Mouse (Mus musculus) embryo, embryonic 10.5 days (tissue): ENCODE data around the gene Clec4g.
"Not testable (repeated sequence)": the region's sequence is repeated elsewhere in the genome, so short reads cannot be mapped to it uniquely, and the experiment has no call there.

Experiments
- DNase-seq: peaks from one replicate; pipeline ENCODE4 v3.0.0-alpha.2; 2015; ENCODE audit warnings: low spot score

Gene Clec4g

GRCm38 (mm10) chr8:3720551-3720950 is at the start of gene Clec4g:
Gene Clec4g (minus strand): TSS chr8:3720651.
- no peak for DNase-seq

DNA sequence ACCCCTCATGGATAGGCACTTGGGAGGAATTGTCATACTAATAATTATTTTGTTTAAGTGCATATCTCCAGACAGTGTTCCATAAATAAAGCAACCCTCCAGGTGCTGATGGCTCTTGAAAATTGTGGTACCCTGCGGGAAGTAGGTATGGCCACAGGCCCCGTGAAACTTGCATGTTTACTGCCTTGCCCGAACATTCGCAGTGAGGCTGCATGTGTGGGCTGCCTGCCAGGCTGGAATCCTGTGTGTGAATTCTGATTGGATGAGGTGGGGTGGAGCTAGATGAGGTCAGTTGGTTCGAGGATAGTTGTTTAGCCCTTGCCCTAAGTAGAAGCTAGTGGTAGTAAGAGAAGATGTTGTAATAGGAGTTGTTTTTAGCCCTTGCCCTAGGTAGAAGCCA is 48.2 kb upstream of the Clec4g start:
- DNase-seq, result not testable (repeated sequence)

DNA sequence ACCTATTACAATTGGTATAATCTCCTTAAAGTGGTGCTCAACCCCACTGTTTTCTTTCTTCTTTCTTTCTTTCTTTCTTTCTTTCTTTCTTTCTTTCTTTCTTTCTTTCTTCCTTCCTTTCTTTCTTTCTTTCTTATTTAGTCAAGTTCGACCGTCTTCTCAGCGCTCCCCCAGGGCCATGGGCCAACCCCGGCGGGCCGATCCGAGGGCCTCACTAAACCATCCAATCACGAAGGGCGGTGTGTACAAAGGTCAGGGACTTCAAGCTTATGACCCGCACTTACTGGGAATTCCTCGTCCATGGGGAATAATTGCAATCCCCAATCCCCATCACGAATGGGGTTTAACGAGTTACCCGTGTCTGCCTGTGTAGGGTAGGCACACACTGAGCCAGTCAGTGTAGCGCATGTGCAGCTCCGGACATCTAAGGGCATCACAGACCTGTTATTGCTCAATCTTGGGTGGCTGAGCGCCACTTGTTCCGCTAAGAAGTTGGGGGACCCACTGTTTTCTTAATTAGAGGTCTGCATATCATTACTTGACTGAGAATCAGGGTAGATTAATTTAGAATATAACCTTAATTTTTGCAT is 33.9 kb upstream of the Clec4g start:
- DNase-seq, result peak; percentile 100

GRCm38 (mm10) chr8:3748761-3749160 is 28.3 kb upstream of the Clec4g start, which contains the start of gene Cd209a:
Gene Cd209a (minus strand): TSS chr8:3748984.
- DNase-seq, result no peak

GRCm38 (mm10) chr8:3736947-3737346 is 16.5 kb upstream of the Clec4g start:
- no peak for DNase-seq

GRCm38 (mm10) chr8:3735599-3735998 is 15.1 kb upstream of the Clec4g start:
- DNase-seq, result no peak

DNA sequence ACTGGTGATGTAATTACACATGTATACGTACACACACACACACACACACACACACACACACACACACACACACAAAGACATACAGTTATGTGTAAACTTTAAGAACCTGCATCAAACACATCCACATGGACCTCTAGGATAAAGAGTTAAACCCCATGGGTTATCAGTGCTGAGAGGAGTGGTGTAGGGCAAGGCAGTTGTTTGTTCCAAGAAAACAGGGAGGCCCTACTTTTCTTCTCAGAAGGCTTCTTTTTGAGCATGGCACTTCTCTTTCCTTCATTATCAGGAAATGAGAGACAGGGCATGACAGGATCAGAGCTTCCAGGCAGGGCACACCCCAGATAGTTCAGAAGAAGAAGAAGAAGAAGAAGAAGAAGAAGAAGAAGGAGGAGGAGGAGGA is 13.6 kb upstream of the Clec4g start:
- no peak for DNase-seq

DNA sequence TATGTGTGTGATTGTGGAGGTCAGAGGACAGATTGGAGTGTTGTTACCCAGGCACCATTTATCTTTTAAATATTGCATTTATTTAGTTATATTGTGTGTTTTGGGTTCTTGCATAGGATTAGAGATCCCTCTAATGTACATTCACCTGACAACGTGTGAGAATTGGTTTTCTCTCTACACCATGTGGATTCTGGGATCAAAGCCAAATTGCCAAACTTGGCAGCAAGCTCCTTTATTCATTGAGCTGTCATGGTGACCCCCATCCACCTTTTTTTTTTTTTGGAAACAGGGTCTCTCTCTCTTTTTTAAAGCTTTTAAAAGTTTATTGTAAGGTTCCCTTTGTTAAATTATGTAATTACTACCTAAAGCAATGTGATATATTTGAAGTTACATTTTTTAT is 590 bp upstream of the Clec4g start:
- no peak for DNase-seq

- peak; percentile 68 for DNase-seq
Observed at GRCm38 (mm10) chr8:3718559-3718958, 1.9 kb downstream of the Clec4g start.

- DNase-seq, result no peak
Observed at GRCm38 (mm10) chr8:3717321-3717954, 3.0 kb downstream of the Clec4g start.

DNA sequence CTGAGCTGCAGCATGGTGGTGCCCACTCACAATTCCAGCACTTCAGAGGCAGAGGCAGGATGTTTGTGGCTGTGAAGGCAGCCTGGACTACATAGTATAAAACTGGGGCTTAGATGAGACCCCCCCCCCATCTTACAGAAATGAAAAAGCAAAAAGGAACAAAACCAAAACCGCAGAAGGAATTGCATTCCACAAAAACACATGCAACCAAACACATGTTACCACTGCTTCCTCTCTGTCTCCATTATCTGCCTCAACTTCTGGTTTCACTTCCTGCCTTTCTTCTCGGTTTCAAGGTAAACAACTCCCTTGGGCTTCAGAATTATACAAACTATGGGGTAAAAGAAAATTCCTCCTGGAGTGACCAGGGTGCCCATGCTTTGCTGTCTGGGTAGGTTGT is 8.8 kb downstream of the Clec4g start:
- no peak for DNase-seq

DNA sequence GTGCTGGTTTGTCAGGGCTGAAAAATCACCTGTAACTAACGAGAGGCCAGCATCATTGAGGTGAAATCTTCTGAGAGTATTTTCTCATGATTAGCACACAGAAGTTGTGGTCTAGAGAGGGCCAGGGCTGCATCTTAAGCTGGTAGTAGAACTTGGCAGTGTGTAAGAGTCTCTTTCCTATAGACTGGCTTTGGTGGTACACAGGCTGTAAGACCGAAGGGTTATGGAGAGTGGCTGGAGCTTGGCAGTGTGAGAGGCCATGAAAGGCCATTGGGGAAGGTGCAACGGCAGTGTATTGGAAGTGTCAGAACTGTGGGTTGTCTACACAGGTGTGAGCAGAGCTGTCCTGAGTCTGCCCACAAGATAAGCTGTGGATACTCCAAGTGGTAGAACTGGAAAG is 10.1 kb downstream of the Clec4g start:
- DNase-seq, result no peak

DNA sequence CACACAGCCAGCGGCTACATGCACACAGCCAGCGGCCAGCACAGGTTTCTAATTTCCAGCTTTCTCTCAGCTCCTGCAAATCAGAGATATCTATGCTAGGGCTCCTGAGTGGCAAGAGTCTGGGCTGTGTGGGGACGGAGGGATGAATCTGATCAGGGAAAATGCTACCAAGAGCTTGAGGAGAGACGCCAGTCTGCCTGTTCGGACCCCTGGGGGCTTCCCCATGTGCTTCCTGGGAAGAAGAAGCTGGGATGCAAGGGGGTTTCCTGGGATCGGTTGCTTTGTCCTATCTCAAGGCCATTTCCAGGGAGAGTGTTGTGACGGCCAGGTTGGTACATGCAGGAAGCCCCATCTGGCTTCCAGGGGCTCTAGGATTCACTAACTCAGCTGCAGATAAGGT is 12.8 kb downstream of the Clec4g start:
- DNase-seq, result no peak

- peak; percentile 13 for DNase-seq
Observed at GRCm38 (mm10) chr8:3705711-3706110, 14.7 kb downstream of the Clec4g start.

DNA sequence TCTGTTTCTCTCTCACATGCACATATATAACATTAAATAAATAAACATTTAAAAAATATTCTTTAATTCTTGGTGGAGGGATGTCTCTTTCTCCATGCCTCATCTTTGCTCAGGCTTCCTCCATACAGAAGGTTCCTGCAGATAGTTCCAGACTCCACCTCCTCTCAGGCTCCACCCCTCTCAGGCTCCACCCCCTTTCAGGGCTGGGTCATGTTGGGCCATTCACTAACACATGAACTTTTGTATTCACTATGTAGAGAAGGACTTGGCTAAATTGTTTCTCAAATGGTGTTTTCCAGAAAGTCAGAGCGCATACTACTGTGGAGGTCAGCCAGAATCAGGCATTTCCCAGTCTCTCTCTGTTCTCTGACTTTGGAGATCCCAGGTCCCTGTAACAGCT is 19.0 kb downstream of the Clec4g start:
- no peak for DNase-seq

DNA sequence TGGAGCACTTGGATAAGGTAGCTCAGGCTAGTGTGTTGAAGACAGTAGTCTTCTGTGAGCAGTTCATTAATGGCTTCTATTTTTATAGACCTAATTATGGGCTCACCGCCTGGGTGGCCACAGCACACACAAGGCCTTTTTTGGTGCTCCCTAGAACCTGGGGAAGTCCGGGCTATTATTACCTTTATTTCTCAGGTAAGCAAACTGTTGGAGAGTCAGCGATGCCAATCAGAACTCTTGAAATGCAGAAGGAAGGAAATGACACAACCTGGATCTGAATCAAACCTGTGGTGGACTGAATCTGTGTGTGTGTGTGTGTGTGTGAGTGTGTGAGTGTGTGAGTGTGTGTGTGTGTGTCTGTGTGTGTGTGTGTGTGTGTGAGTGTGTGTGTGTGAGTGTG is 26.3 kb downstream of the Clec4g start, which contains the start of gene Fcer2a:
Gene Fcer2a (minus strand): TSS at position 55 of the 400 bp plus-strand sequence.
- no peak for DNase-seq

DNA sequence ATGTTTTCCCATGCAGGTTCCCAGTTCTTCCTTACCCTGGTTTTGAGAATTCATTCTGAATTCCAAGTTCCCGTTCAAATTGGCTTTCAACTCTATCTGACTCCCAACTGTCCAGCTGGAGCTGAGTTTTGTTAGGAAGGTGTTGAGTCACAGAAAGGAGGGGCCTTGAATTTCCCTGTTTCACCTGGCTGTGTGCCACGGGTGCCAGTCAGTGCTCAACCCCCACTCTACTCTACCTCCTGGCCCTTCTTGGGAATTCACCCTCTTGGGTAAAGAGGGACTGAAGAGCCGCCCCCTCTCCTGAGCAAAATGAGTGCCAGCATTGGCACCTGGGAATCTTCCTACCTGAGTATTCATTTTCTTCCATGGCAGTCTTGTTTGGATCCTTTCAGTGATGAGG is 29.7 kb downstream of the Clec4g start:
- DNase-seq, result no peak

DNA sequence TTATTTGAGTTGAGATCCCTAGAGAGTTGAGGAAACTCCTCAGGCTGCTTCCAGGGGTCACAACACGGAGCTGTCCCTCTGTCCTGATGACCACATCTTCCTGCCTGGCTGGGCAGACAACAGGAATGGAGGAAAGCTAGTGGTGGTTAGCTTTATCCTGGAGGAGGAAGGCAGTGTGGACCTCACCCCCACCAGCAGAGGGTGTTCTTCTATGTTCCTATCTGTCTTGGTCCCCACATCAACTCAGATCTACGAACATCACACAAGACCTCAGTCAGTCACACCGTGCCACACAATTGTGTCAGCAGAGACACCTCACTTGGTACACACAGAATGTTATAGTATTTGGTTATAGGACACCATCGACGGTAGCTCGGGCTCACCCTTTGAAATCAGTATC is 32.9 kb downstream of the Clec4g start:
- no peak for DNase-seq

GRCm38 (mm10) chr8:3685422-3685821 is 35.0 kb downstream of the Clec4g start:
- no peak for DNase-seq

DNA sequence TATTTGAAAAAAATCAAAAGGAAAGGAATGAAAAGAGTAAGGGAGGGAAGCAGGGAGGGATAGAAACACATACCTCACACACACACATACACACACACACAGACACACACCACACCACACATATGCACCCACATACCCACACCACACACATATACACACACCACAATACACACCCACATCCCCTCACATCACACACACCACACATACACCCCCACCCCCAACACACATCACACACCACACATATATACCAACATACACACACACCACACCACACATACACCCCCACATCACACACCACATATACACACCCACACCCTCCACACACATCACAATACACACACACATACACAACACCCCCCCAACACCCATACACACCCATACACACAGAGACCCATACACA is 35.9 kb downstream of the Clec4g start:
- DNase-seq, result no peak

- no peak for DNase-seq
Observed at GRCm38 (mm10) chr8:3683408-3684176, 36.9 kb downstream of the Clec4g start.

GRCm38 (mm10) chr8:3682435-3682834 is 38.0 kb downstream of the Clec4g start:
- DNase-seq, result no peak

DNA sequence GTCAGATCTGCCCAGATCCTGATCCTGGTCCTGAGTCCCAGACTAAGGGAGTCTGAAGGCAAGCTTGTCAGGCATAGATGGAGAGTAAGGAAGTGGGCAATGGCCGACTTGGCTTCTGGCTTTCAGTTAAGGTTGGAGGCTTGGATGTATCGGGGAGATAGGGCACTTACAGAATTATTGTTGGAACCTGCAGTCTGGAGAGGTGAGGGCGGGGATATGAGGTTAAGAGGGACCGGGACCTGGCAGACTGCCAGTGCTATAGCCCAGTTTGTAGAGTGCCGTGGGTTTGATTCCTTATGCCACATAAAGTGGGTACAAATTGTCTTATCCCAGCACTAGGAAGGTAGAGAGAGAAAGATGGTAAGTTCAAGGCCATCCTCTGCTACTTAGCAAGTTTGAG is 40.8 kb downstream of the Clec4g start:
- no peak for DNase-seq
